Mouse (Mus musculus) bone marrow, adult 2 months (tissue): ENCODE measurements around the gene Nlgn1. TPM values are rescaled to one million over a fixed set of nuclear protein-coding genes. Genes with fewer than 3 reads are reported as not detected.

Source experiments
- H3K27ac ChIP-seq: fragments of 200-500 bp; 2 replicates; pipeline ENCODE4 v1.5.1; 2012; ENCODE audit warnings: low read depth, mild to moderate bottlenecking, control low read depth, inconsistent platforms, low read length; ENCODE audit not compliant: control insufficient read depth, poor library complexity, insufficient read depth
- H3K4me1 ChIP-seq: fragments of 200-500 bp; 2 replicates; pipeline ENCODE4 v1.6.1; 2011; ENCODE audit warnings: low read length; ENCODE audit not compliant: control insufficient read depth, insufficient read depth
- H3K4me3 ChIP-seq: fragments of 200-500 bp; replicated peaks from 2 replicates; pipeline ENCODE3; 2011; ENCODE audit warnings: mild to moderate bottlenecking, low read depth, low read length, control low read depth; ENCODE audit not compliant: control insufficient read depth
- CTCF ChIP-seq: fragments of 200-500 bp; IDR thresholded peaks from 2 replicates; pipeline ENCODE4 v1.5.1; 2011; ENCODE audit warnings: low read length, control low read depth; ENCODE audit not compliant: control insufficient read depth, insufficient read depth
- POLR2A ChIP-seq: fragments of 200-500 bp; IDR thresholded peaks from 2 replicates; pipeline ENCODE4 v1.6.1; 2011; ENCODE audit warnings: low read depth, mild to moderate bottlenecking, control low read depth, low read length, borderline replicate concordance; ENCODE audit not compliant: control insufficient read depth
- WGBS: fragments of 180-500 bp; shearing (Covaris S2); methylation state at CpG from one replicate; pipeline ENCODE4 v1.1.7; 2018; 5-methylcytosine and 5-hydroxymethylcytosine counted together
- polyA plus RNA-seq: library from polyadenylated mRNA; stranded (reverse); fragments of >200 nt; gene quantifications from 2 replicates; pipeline ENCODE4 v1.2.4, GENCODE M21; 2011; ENCODE audit warnings: low replicate concordance; ENCODE audit not compliant: missing spikeins, insufficient read depth, insufficient read length

The Nlgn1 gene
- polyA plus RNA-seq, 1 experiment: 1.5 TPM

- 61% methylated on average over 5 of the region's 5 CpGs for WGBS
- H3K4me3 ChIP-seq: no peak overlapping the region
- H3K4me1 ChIP-seq: no peaks in the 10 kb centered on the region
- TF ChIP-seq POLR2A (no peak), CTCF (no peak)
- no peak overlapping the region for H3K27ac ChIP-seq
These were observed 158.0 kb downstream of the Nlgn1 start for GRCm38 (mm10) chr3:26174257-26174656.

GRCm38 (mm10) chr3:26173613-26174012, 158.6 kb downstream of the Nlgn1 start:
- H3K4me1 ChIP-seq: no peaks in the 10 kb centered on the region
- no peak for TF ChIP-seq POLR2A
- 67% methylated on average over 3 of the region's 3 CpGs for WGBS
- no peak overlapping the region for H3K4me3 ChIP-seq
- no peak overlapping the region for H3K27ac ChIP-seq

GRCm38 (mm10) chr3:26166711-26167110, 165.5 kb downstream of the Nlgn1 start:
- WGBS: 80% methylated on average over 8 of the region's 8 CpGs
- Histone ChIP-seq H3K4me3 (no peak overlapping the region), H3K4me1 (no peaks in the 10 kb centered on the region), H3K27ac (no peak overlapping the region)
- TF ChIP-seq CTCF: no peak
- no peak for TF ChIP-seq POLR2A

GRCm38 (mm10) chr3:26153782-26154181, 178.5 kb downstream of the Nlgn1 start:
- TF ChIP-seq CTCF (no peak), POLR2A (no peak)
- H3K4me1 ChIP-seq: no peaks in the 10 kb centered on the region
- H3K27ac ChIP-seq: no peak overlapping the region
- H3K4me3 ChIP-seq: no peak overlapping the region
- 2% methylated on average over 9 of the region's 9 CpGs for WGBS

- WGBS: 2% methylated on average over 31 of the region's 31 CpGs
- no peaks in the 10 kb centered on the region for H3K4me1 ChIP-seq
- H3K4me3 ChIP-seq: no peak overlapping the region
- no peak for TF ChIP-seq CTCF
- TF ChIP-seq POLR2A: no peak
- no peak overlapping the region for H3K27ac ChIP-seq
These were observed 179.1 kb downstream of the Nlgn1 start for GRCm38 (mm10) chr3:26153036-26153741.

- Histone ChIP-seq H3K4me3 (no peak overlapping the region), H3K27ac (no peak overlapping the region), H3K4me1 (no peaks in the 10 kb centered on the region)
- TF ChIP-seq CTCF (no peak), POLR2A (no peak)
- 4% methylated on average over 10 of the region's 10 CpGs for WGBS
These were observed 179.7 kb downstream of the Nlgn1 start for GRCm38 (mm10) chr3:26152510-26153035.

- Histone ChIP-seq H3K27ac (no peak overlapping the region), H3K4me3 (no peak overlapping the region), H3K4me1 (no peaks in the 10 kb centered on the region)
- TF ChIP-seq POLR2A (no peak), CTCF (no peak)
- WGBS: 43% methylated on average over 6 of the region's 6 CpGs
These were observed 180.8 kb downstream of the Nlgn1 start for GRCm38 (mm10) chr3:26151351-26152020.

- 61% methylated on average over 3 of the region's 3 CpGs for WGBS
- no peak for TF ChIP-seq POLR2A
- no peak for TF ChIP-seq CTCF
- Histone ChIP-seq H3K4me3 (no peak overlapping the region), H3K27ac (no peak overlapping the region), H3K4me1 (no peaks in the 10 kb centered on the region)
These were observed 186.1 kb downstream of the Nlgn1 start for GRCm38 (mm10) chr3:26146174-26146573.

- WGBS: 77% methylated on average over 5 of the region's 5 CpGs
- Histone ChIP-seq H3K4me3 (no peak overlapping the region), H3K27ac (no peak overlapping the region), H3K4me1 (no peaks in the 10 kb centered on the region)
- TF ChIP-seq CTCF: no peak
- no peak for TF ChIP-seq POLR2A
These were observed 186.8 kb downstream of the Nlgn1 start for GRCm38 (mm10) chr3:26145441-26145840.
